Mouse (Mus musculus) limb, embryonic 12.5 days (tissue): ENCODE measurements around the gene BC028528. TPM values are rescaled to one million over a fixed set of nuclear protein-coding genes. Genes with fewer than 3 reads are reported as not detected.
"Not testable (repeated sequence)": the region's sequence is repeated elsewhere in the genome, so short reads cannot be mapped to it uniquely, and the experiment has no call there.

Experiments
- ATAC-seq: fragments of 200-750 bp; cut with Nextera tagmentation; 2 replicates; pipeline ENCODE4 v1.8.0; 2017; ENCODE audit warnings: low read depth, moderate TSS enrichment; ENCODE audit not compliant: insufficient number of reproducible peaks, insufficient read depth, low FRiP score, low TSS enrichment
- H3K27ac ChIP-seq: fragments of 300-500 bp; sonication (generic); 2 replicates; pipeline ENCODE4 v1.5.1; 2016; ENCODE audit warnings: mild to moderate bottlenecking, moderate library complexity
- H3K27me3 ChIP-seq: fragments of 300-500 bp; sonication (generic); 2 replicates; pipeline ENCODE4 v1.6.1; 2016; ENCODE audit warnings: mild to moderate bottlenecking, moderate library complexity
- H3K36me3 ChIP-seq: fragments of 300-500 bp; sonication (generic); 2 replicates; pipeline ENCODE4 v1.6.1; 2016; ENCODE audit warnings: mild to moderate bottlenecking, moderate library complexity
- H3K4me1 ChIP-seq: fragments of 300-500 bp; sonication (generic); replicated peaks from 2 replicates; pipeline ENCODE4 v1.6.1; 2016
- H3K4me2 ChIP-seq: fragments of 300-500 bp; sonication (generic); 2 replicates; pipeline ENCODE4 v1.6.1; 2016; ENCODE audit warnings: mild to moderate bottlenecking, moderate library complexity
- H3K4me3 ChIP-seq: fragments of 300-500 bp; sonication (generic); replicated peaks from 2 replicates; pipeline ENCODE4 v1.5.1; 2016; ENCODE audit warnings: mild to moderate bottlenecking
- H3K9ac ChIP-seq: fragments of 300-500 bp; sonication (generic); replicated peaks from 2 replicates; pipeline ENCODE4 v1.6.1; 2016; ENCODE audit warnings: mild to moderate bottlenecking, moderate library complexity
- H3K9me3 ChIP-seq: fragments of 300-500 bp; sonication (generic); 2 replicates; pipeline ENCODE4 v1.6.1; 2016; ENCODE audit warnings: mild to moderate bottlenecking, moderate library complexity
- WGBS: fragments of 180-500 bp; shearing (Covaris S2); methylation state at CpG from one replicate; pipeline ENCODE4 v1.1.7; 2016; 5-methylcytosine and 5-hydroxymethylcytosine counted together
- polyA plus RNA-seq: library from polyadenylated mRNA; unstranded; fragments of >200 nt; fragmentation: Nextera tagmentation; extraction: Ambion mirVana; gene quantifications from 2 replicates; pipeline ENCODE4 v1.2.1, GENCODE M21; 2016

BC028528 gene
- polyA plus RNA-seq, 1 experiment from 2014 or later: 11.1 TPM

- H3K27ac ChIP-seq: peak within 1 kb of the TSS; percentile 85
These were observed 20.4 kb downstream of the BC028528 start, which contains the start of gene Mrps21 for GRCm38 (mm10) chr3:95871392-95871867. Mrps21 (minus strand) TSS chr3:95871519.

GRCm38 (mm10) chr3:95870976-95871375, 20.8 kb downstream of the BC028528 start:
- H3K27ac ChIP-seq: peak overlapping the region; percentile 85
- H3K4me1 ChIP-seq: peaks cover 17% of the 10 kb centered on the region
- peak overlapping the region; percentile 70 for H3K4me2 ChIP-seq
- H3K27me3 ChIP-seq: no peaks in the 10 kb centered on the region
- 5% methylated on average over 15 of the region's 15 CpGs for WGBS
- H3K9me3 ChIP-seq: no peaks in the 10 kb centered on the region
- ATAC-seq: peak; percentile 53
- peak overlapping the region; percentile 69 for H3K4me3 ChIP-seq
- peaks cover 36% of the 10 kb centered on the region for H3K36me3 ChIP-seq
- H3K9ac ChIP-seq: peak overlapping the region; percentile 80

More at GRCm38 (mm10) chr3:95871392-95871867, 20.4 kb downstream of the BC028528 start, which contains the start of gene Mrps21:
- peak; percentile 88 for ATAC-seq
- H3K4me1 ChIP-seq: peaks cover 17% of the 10 kb centered on the region
- peaks cover 33% of the 10 kb centered on the region for H3K36me3 ChIP-seq
- H3K4me3 ChIP-seq: peak within 1 kb of the TSS; percentile 69
- H3K9ac ChIP-seq: peak within 1 kb of the TSS; percentile 80
- H3K4me2 ChIP-seq: peak within 1 kb of the TSS; percentile 70
- H3K9me3 ChIP-seq: no peaks in the 10 kb centered on the region
- under 1% methylated on average over 33 of the region's 33 CpGs for WGBS
- no peaks in the 10 kb centered on the region for H3K27me3 ChIP-seq

GRCm38 (mm10) chr3:95867408-95867807, 24.4 kb downstream of the BC028528 start:
- Histone ChIP-seq H3K4me2 (no peak overlapping the region), H3K4me3 (no peak overlapping the region), H3K9ac (no peak overlapping the region), H3K9me3 (no peaks in the 10 kb centered on the region), H3K27ac (no peak overlapping the region), H3K36me3 (peaks cover 68% of the 10 kb centered on the region), H3K4me1 (peaks cover 15% of the 10 kb centered on the region), H3K27me3 (no peaks in the 10 kb centered on the region)
- 92% methylated on average over 2 of the region's 2 CpGs for WGBS
- no peak for ATAC-seq

GRCm38 (mm10) chr3:95866071-95866470, 25.7 kb downstream of the BC028528 start:
- H3K36me3 ChIP-seq: peaks cover 78% of the 10 kb centered on the region
- ATAC-seq: no peak
- 89% methylated on average over 5 of the region's 5 CpGs for WGBS
- H3K4me3 ChIP-seq: no peak overlapping the region
- no peak overlapping the region for H3K4me2 ChIP-seq
- H3K27me3 ChIP-seq: no peaks in the 10 kb centered on the region
- H3K9me3 ChIP-seq: no peaks in the 10 kb centered on the region
- H3K9ac ChIP-seq: no peak overlapping the region
- no peak overlapping the region for H3K27ac ChIP-seq
- peaks cover 9% of the 10 kb centered on the region for H3K4me1 ChIP-seq

- H3K4me1 ChIP-seq: peaks cover 6% of the 10 kb centered on the region
- H3K27ac ChIP-seq: no peak overlapping the region
- 89% methylated on average over 20 of the region's 20 CpGs for WGBS
- no peaks in the 10 kb centered on the region for H3K27me3 ChIP-seq
- H3K4me3 ChIP-seq: no peak overlapping the region
- peaks cover 78% of the 10 kb centered on the region for H3K36me3 ChIP-seq
- no peaks in the 10 kb centered on the region for H3K9me3 ChIP-seq
- H3K9ac ChIP-seq: no peak overlapping the region
- H3K4me2 ChIP-seq: no peak overlapping the region
- no peak for ATAC-seq
These were observed 26.2 kb downstream of the BC028528 start for GRCm38 (mm10) chr3:95865571-95865970.

GRCm38 (mm10) chr3:95865050-95865449, 26.8 kb downstream of the BC028528 start:
- Histone ChIP-seq H3K36me3 (peaks cover 75% of the 10 kb centered on the region), H3K9ac (0 out of 2 replicates have a peak overlapping the region, but pooled peaks have one; percentile 37), H3K27me3 (no peaks in the 10 kb centered on the region), H3K4me2 (no peak overlapping the region), H3K9me3 (no peaks in the 10 kb centered on the region), H3K27ac (no peak overlapping the region), H3K4me1 (peaks cover under 1% of the 10 kb centered on the region; the same call in 1 of the 2 replicates), H3K4me3 (no peak overlapping the region)
- ATAC-seq: no peak
- 82% methylated on average over 5 of the region's 5 CpGs for WGBS

- peaks cover 63% of the 10 kb centered on the region for H3K36me3 ChIP-seq
- 73% methylated on average over 7 of the region's 7 CpGs for WGBS
- no peak overlapping the region for H3K27ac ChIP-seq
These were observed 28.2 kb downstream of the BC028528 start for GRCm38 (mm10) chr3:95863578-95863977.

GRCm38 (mm10) chr3:95861796-95862195, 30.0 kb downstream of the BC028528 start:
- Histone ChIP-seq H3K36me3 (peaks cover 47% of the 10 kb centered on the region), H3K4me3 (no peak overlapping the region), H3K9me3 (no peaks in the 10 kb centered on the region), H3K4me1 (no peaks in the 10 kb centered on the region), H3K4me2 (no peak overlapping the region), H3K27me3 (no peaks in the 10 kb centered on the region), H3K9ac (no peak overlapping the region), H3K27ac (no peak overlapping the region)
- ATAC-seq: 0 out of 2 replicates have a peak, but pooled peaks have one; percentile 53
- WGBS: 43% methylated on average over 2 of the region's 2 CpGs

More at GRCm38 (mm10) chr3:95863578-95863977, 28.2 kb downstream of the BC028528 start:
- H3K9ac ChIP-seq: no peak overlapping the region
- no peaks in the 10 kb centered on the region for H3K4me1 ChIP-seq
- no peaks in the 10 kb centered on the region for H3K27me3 ChIP-seq
- no peak overlapping the region for H3K4me3 ChIP-seq
- H3K9me3 ChIP-seq: no peaks in the 10 kb centered on the region
- ATAC-seq: no peak
- H3K4me2 ChIP-seq: no peak overlapping the region

GRCm38 (mm10) chr3:95861216-95861615, 30.6 kb downstream of the BC028528 start:
- ATAC-seq: no peak
- no peak overlapping the region for H3K4me2 ChIP-seq
- no peak overlapping the region for H3K27ac ChIP-seq
- H3K9ac ChIP-seq: no peak overlapping the region
- WGBS: 81% methylated on average over 10 of the region's 10 CpGs
- peaks cover 44% of the 10 kb centered on the region for H3K36me3 ChIP-seq
- no peaks in the 10 kb centered on the region for H3K27me3 ChIP-seq
- no peak overlapping the region for H3K4me3 ChIP-seq
- no peaks in the 10 kb centered on the region for H3K9me3 ChIP-seq
- H3K4me1 ChIP-seq: no peaks in the 10 kb centered on the region

- 94% methylated on average over 3 of the region's 3 CpGs for WGBS
- H3K27me3 ChIP-seq: no peaks in the 10 kb centered on the region
- ATAC-seq: no peak
- no peak overlapping the region for H3K27ac ChIP-seq
- no peak overlapping the region for H3K4me3 ChIP-seq
- H3K36me3 ChIP-seq: peaks cover 35% of the 10 kb centered on the region
- H3K9me3 ChIP-seq: no peaks in the 10 kb centered on the region
- no peak overlapping the region for H3K4me2 ChIP-seq
- no peaks in the 10 kb centered on the region for H3K4me1 ChIP-seq
- no peak overlapping the region for H3K9ac ChIP-seq
These were observed 31.5 kb downstream of the BC028528 start for GRCm38 (mm10) chr3:95860323-95860722.

- H3K9ac ChIP-seq, H3K4me1 ChIP-seq, ATAC-seq, H3K27ac ChIP-seq, H3K27me3 ChIP-seq, H3K4me2 ChIP-seq, H3K9me3 ChIP-seq, H3K4me3 ChIP-seq: not testable (repeated sequence)
- 80% methylated on average over 3 of the region's 3 CpGs for WGBS
- peaks cover 19% of the 10 kb centered on the region for H3K36me3 ChIP-seq
These were observed 33.5 kb downstream of the BC028528 start for GRCm38 (mm10) chr3:95858278-95858677.

- H3K4me3 ChIP-seq, ATAC-seq, H3K4me2 ChIP-seq, H3K9ac ChIP-seq, H3K4me1 ChIP-seq, H3K27me3 ChIP-seq, H3K27ac ChIP-seq, H3K9me3 ChIP-seq: not testable (repeated sequence)
- H3K36me3 ChIP-seq: peaks cover 24% of the 10 kb centered on the region
- WGBS: 72% methylated on average over 1 of the region's 1 CpGs
These were observed 34.8 kb downstream of the BC028528 start for GRCm38 (mm10) chr3:95857050-95857449.
